Mouse (Mus musculus): ENCODE data around the gene Pcdh19.

- TF ChIP-seq CTCF (IDR thresholded peaks at IDR 0.05; ENCODE audit: control insufficient read depth, insufficient read depth, low read length) (no peak), POLR2A (IDR thresholded peaks at IDR 0.05; ENCODE audit: borderline replicate concordance, control insufficient read depth, low read depth, low read length) (no peak)
Observed at GRCm38 (mm10) chrX:133689576-133690250, 926 bp upstream of the Pcdh19 start.

Data from bone marrow, adult 2 months (tissue).